Mouse (Mus musculus) Muller cell, postnatal 12 days (primary cell): ENCODE data around the gene Tlr7.
A peak's percentile ranks its signal among the peaks of the same experiment; 100 is the strongest.
"Not testable (repeated sequence)": the region's sequence is repeated elsewhere in the genome, so short reads cannot be mapped to it uniquely, and the experiment has no call there.

Experiments
- DNase-seq: peaks from one replicate; pipeline ENCODE4 v3.0.0-alpha.2; 2015; ENCODE audit errors: inconsistent ontology term

The Tlr7 gene

DNA sequence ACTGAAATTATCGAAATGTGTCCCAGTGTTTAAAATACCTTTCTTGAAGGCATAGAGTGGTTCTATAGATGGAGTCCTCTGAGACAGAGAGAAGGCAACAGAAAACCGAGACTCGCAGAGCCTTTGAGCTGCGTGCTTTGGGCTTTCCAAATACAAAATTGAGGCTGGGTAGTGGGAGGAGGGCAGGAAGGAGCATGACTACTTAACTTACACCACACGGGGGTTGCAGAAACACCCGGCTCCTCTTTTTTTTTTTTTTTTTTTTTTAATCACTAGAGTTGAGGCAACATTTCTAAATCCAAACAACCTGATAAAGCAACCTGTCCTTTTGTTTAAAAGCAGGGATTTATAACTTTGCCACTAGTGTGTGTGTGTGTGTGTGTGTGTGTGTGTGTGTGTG, at the start of gene Tlr7:
Gene Tlr7 (minus strand): TSS at position 160 of the 400 bp plus-strand sequence.
- DNase-seq: no peak

- no peak for DNase-seq
These were observed 49.7 kb upstream of the Tlr7 start for GRCm38 (mm10) chrX:167380073-167380472.

DNA sequence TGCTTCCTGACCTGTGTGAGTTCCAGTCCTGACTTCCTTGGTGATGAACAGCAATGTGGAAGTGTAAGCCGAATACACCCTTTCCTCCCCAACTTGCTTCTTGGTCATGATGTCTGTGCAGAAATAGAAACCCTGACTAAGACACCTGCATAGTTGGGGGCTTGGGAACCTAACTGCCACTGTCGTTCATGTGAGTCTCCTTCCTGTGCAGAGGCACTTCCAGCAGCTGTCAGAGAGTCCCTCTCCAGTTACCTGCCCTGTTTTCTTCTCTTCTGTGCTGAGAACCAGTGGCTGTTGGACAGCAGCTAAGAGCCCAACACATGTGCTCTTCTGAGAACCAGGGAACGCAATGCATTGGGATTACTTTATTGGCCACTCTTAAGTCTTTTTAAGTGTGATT, 30.9 kb upstream of the Tlr7 start:
- not testable (repeated sequence) for DNase-seq

DNA sequence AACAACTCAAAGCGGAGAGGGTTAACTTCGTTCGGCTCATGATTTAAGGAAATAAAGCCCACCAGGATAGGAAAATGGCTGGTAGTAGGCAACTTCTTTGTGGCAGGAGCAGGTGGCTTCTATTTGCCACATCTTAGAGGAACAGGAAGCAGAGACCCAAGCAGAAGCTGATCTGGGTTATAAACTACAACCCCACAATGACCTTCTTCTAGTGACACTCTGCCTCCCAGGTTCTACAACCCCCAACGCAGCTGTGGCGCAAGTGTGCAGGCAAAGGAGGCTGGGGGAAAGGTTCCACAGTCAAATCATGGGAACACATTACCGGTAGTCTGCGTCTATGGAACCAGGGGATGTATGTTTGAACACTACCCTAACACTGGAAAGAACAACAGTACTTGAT, 29.3 kb upstream of the Tlr7 start:
- no peak for DNase-seq

GRCm38 (mm10) chrX:167357415-167357814, 27.1 kb upstream of the Tlr7 start:
- peak; percentile 10 for DNase-seq

DNA sequence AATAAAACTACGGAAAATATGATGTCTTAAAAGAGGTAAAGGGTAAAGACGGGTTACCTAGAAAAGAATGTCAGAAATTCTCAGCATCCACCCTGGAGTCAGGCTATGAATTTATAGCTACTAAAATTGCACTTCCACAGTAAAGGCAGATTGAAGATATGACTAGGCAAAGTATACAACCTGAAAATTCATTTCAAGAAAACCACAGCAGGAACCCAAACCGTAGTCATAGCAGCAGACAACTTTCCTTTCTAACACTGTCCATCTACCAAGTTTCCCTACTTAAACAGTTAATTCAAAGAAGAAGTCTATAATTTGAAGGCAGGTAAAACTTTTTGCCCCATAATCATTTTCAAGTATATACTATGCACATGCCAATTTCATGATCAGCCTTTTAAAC, 25.6 kb upstream of the Tlr7 start:
- no peak for DNase-seq

DNA sequence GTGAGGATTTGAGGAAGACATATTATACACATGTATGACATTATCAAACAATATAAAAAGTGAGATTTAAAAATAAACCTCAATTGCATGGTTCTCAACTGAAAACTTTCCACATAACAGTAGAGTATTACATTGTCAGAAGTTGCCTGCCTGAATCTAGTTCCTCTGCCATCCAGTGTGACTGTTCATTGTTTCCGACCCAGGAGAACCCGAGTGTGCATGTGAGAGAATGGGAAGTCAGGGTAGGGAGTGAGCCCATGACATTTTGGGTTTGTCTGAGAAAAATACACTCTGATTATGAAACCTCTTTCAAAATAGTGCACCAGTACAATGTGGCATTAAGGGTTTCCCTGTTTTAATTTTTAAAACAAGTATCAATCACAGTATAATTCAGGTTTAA, 23.3 kb upstream of the Tlr7 start:
- no peak for DNase-seq

DNA sequence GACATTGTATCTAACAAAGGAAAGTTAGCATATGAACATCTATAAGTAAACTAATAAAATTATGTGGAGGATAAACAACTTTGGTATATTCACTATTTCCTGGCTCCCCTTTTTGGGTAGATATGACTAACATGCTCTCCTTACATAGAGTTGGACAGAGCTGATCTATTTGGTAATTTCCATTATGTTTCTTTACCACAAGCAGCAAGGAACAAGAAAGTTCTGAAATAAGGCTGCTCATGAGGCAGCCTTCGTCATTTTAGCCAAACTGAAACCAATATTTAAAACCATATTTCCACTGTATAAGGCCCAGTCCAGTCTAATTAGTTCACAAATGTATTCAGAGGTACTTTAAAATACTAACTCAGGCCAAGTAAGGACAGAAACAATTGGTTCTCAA, 16.1 kb upstream of the Tlr7 start:
- DNase-seq: no peak

DNA sequence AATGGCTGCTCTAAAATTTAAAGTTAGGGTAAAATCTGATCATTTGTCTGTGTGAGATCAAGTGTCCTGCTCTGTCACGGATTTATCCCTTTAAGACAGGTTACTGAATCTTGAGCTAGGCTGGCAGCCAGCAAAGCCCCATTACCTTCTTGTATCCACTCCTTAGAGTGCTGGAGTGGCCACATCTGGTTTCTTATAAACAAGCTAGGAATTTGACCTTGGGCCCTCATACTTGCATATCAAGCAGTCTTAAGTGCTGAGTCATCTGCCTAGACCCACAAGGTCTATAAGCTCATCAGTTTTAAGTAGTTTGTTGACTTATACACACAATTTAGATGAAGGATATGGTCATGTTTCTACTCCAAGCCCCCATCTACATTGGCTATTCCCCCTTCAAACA, 14.0 kb upstream of the Tlr7 start:
- no peak for DNase-seq

- no peak for DNase-seq
These were observed 11.5 kb upstream of the Tlr7 start for GRCm38 (mm10) chrX:167341811-167342210.

DNA sequence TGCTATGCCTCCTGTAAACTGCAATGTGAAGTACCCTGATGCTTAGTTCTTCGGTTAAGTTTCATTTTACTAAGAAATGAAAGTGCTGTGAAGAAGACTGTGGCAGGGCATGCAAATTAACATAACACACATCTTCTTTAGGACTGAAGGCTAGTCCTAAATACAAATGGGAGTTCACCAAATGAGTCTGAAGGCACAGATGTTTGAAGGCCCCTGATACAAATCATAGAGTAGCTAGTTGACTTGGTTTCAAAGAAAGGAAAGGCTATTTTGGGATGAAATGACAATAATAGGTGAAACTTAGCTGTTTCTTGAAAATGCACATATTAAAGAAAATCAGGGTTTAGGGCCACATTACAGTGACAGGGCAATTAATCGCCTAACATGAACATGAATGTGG, 9.8 kb upstream of the Tlr7 start:
- DNase-seq: no peak

DNA sequence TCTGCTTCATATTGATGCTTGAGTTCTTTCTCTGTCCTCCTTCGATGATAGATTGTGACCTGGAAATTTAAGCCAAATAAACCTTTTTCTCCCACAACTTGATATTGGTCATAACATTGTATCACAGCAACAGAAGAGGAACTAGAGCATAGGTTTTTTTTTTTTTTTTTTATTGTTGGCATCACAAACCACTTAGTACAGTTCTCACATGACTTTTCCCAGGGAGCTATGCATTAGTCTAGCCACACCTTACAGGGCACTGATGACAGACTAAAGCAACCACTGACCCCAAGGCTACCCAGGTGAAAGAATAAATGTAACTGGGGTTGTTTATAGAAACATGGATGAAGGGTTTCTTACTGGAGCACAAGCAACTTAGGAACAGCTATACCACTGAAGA, 7.6 kb upstream of the Tlr7 start:
- no peak for DNase-seq

DNA sequence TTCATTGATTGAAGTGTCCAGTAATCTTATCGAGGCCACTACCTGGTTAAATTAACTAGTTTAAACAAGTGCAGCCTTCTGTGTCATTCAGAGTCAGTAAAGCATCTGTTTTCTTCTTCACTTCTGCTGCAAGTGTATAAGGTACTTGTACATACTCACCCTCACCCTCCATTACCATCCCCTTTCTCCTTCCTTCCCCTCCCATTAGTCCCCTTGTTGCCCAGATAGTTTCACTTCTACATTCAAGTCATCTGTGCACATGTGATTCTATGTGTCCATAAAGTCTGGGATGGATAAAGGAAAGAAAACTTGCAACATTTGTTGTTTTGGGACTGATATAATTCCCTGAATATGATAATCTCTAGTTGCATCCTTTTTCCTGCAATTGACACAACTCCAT, 4.2 kb upstream of the Tlr7 start:
- DNase-seq: no peak

- peak; percentile 22 for DNase-seq
These were observed 2.2 kb upstream of the Tlr7 start for GRCm38 (mm10) chrX:167332607-167333006.

DNA sequence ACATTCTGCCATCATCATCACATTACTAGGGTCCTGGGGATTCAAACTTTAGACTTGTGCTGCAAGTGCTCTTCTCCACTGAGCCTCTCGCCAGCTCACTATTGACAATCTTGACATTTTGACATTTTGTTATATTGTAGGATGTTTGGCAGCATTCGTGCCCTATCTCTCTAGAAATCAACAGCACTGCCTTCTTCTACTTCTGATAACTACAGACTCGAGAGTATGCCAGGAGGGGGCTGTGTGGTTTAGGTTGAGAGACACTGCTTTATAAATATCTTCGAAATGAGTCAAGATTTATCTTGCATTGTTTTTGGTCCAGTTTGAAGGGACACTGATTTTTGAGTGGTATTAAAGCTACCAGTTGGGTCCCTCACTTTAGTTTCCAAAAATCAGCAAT, 635 bp upstream of the Tlr7 start:
- DNase-seq: no peak

- no peak for DNase-seq
These were observed 738 bp downstream of the Tlr7 start for GRCm38 (mm10) chrX:167329620-167330019.

DNA sequence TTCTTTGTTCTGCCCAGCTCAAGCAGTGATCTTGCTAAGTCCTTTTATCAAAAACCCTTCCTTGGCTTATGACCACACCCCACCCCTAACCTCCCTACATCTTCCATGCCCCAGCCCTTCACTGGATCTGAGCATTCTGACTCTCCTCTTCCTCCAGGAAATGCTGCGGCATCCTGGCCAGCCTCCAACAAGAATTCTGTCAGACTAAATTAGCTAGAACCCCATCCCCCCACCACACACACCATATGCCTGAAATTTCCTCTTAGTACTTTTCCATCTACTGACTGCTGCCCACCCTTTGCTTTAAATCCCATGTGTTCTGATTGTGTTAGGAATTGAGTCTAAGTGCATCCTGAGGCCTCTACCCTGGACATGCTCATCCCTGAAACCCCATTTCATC, 1.3 kb downstream of the Tlr7 start:
- DNase-seq: no peak

DNA sequence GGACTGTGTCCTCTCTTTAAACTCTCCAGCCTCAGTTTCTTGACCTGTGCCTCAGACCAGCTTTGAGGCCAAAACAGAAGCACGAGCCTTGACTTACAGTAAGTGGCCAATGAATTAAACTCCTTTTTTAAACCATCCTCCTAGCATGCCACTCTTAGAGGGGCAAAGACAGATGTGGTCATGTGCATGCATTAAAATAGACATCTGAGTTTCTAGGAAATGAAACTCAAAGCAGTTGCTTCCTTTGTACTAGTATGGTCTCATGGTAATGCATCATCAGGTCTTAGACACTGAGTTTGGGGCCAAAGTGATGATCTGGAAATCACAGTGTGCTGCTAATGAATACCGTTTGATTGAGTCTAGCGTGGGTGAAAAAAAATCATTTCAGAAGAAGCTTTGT, 1.8 kb downstream of the Tlr7 start:
- DNase-seq: no peak

GRCm38 (mm10) chrX:167323742-167324141, 6.6 kb downstream of the Tlr7 start:
- no peak for DNase-seq

DNA sequence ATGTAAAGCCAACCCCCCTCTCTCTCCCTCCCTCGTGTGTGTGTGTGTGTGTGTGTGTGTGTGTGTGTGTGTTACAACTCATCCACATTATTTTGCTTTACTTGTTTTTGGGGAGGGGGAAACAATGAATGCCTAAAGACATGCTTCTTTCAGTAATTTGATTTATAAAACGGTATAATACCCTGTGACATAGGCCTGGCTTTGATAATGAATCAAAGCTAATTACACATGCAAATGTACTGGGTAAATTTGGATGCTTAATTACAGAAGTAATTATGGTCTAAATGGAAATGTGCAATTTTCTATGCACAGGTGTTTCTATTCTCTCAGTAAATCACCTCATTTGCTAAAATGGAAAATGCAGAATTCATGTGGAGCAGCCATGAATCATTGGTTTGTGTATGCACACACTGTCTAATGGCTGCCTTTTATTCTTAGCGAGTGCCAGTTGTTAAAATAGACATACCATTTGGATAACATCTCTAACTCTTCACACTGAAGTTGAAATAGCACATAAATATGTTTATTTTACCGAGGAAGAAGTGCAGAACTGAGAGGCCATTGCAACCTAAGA, 9.0 kb downstream of the Tlr7 start:
- DNase-seq: no peak

- DNase-seq: peak; percentile 24
These were observed 11.4 kb downstream of the Tlr7 start for GRCm38 (mm10) chrX:167318819-167319396.

DNA sequence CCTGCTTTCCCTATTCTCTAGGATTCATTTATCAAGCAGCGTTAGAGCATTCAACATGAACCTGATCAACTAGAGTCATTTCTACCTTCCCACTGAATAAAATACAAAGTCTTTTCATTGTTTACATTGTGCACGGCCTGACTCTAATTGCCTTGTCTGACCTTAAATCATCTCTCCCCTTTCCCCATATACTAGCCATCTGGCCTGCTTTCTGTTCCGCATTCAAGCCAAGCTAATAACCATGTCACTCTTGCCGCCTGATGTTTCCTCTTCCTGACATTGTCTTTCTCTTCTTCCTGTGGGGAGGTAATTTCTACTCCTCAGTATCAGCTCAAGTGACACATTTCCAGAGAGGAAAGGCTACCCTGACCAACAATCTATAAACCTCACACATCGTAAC, 14.6 kb downstream of the Tlr7 start:
- DNase-seq: no peak

DNA sequence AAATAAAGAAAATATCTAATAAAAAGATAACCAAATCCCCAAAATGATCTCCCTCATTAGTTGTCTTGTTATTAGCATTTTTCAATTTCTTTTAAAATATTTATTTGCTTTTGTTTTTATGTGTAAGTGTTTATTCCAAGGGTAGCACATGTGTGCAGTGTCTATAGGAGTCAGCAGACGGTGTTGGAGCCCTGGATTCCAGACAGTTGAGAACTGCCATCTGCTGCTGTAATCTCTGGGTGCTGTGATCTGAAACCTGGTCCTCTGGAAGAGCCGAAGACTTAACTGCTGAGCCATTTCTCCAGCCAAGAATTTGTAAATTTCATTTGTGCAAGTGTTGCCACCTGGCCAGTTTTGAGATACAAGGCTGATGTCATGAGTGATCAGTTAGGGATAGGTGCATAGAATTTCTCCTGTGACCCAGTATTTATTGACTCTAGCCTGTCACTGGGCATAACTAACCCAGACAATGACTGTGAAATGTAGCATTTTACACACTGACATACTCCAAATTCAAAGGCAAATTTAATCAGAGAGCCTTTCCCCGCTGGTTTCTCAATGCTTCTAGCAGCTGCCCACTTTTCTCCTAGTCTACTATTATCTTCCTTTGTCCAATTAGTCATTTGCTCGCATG, 15.1 kb downstream of the Tlr7 start:
- no peak for DNase-seq

- DNase-seq: not testable (repeated sequence)
These were observed 28.3 kb downstream of the Tlr7 start for GRCm38 (mm10) chrX:167302061-167302460.
